Mouse (Mus musculus) lung, embryonic 14.5 days (tissue): ENCODE data around the gene Siglec1. TPM values are rescaled to one million over a fixed set of nuclear protein-coding genes. Genes with fewer than 3 reads are reported as not detected.
"Not testable (repeated sequence)": the region's sequence is repeated elsewhere in the genome, so short reads cannot be mapped to it uniquely, and the experiment has no call there.

ENCODE experiments used
- ATAC-seq: fragments of 200-750 bp; cut with Nextera tagmentation; 2 replicates; pipeline ENCODE4 v1.8.0; 2017; ENCODE audit warnings: mild to moderate bottlenecking, moderate TSS enrichment, moderate library complexity; ENCODE audit not compliant: insufficient read depth
- DNase-seq: peaks from one replicate; pipeline ENCODE4 v3.0.0-alpha.2; 2015
- H3K27ac ChIP-seq: fragments of 300-500 bp; sonication (generic); 2 replicates; pipeline ENCODE4 v1.5.1; 2014; ENCODE audit warnings: low read depth, mild to moderate bottlenecking, moderate library complexity
- H3K27me3 ChIP-seq: fragments of 300-500 bp; sonication (generic); 2 replicates; pipeline ENCODE4 v1.6.1; 2014; ENCODE audit warnings: low read length, control low read depth; ENCODE audit not compliant: insufficient read depth
- H3K36me3 ChIP-seq: fragments of 300-500 bp; sonication (generic); 2 replicates; pipeline ENCODE4 v1.6.1; 2014; ENCODE audit warnings: control low read depth; ENCODE audit not compliant: insufficient read depth
- H3K4me1 ChIP-seq: fragments of 300-500 bp; sonication (generic); 2 replicates; pipeline ENCODE4 v1.6.1; 2014; ENCODE audit warnings: antibody characterized with exemption, control low read depth; ENCODE audit not compliant: insufficient read depth
- H3K4me2 ChIP-seq: fragments of 300-500 bp; sonication (generic); 2 replicates; pipeline ENCODE4 v1.6.1; 2014; ENCODE audit warnings: mild to moderate bottlenecking
- H3K4me3 ChIP-seq: fragments of 300-500 bp; sonication (generic); 2 replicates; pipeline ENCODE4 v1.5.1; 2014; ENCODE audit warnings: low read depth, low read length
- H3K9ac ChIP-seq: fragments of 300-500 bp; sonication (generic); 2 replicates; pipeline ENCODE4 v1.6.1; 2014
- H3K9me3 ChIP-seq: fragments of 300-500 bp; sonication (generic); 2 replicates; pipeline ENCODE4 v1.6.1; 2016; ENCODE audit warnings: low read depth, low read length, control low read depth
- CTCF ChIP-seq: IDR thresholded peaks from 2 replicates; pipeline ENCODE4 v1.5.1; 2016; ENCODE audit warnings: antibody characterized with exemption, low read depth
- WGBS: fragments of 180-500 bp; shearing (Covaris S2); extraction: QIAGEN DNeasy Blood & Tissue Kit; methylation state at CpG from one replicate; pipeline ENCODE4 v1.1.7; 2014; 5-methylcytosine and 5-hydroxymethylcytosine counted together
- polyA plus RNA-seq: library from polyadenylated mRNA; unstranded; fragments of >200 nt; fragmentation: Nextera tagmentation; extraction: Ambion mirVana; gene quantifications from 2 replicates; pipeline ENCODE4 v1.2.1, GENCODE M21; 2014

Gene Siglec1
- polyA plus RNA-seq, 1 experiment from 2014 or later = 0.34 TPM

DNA sequence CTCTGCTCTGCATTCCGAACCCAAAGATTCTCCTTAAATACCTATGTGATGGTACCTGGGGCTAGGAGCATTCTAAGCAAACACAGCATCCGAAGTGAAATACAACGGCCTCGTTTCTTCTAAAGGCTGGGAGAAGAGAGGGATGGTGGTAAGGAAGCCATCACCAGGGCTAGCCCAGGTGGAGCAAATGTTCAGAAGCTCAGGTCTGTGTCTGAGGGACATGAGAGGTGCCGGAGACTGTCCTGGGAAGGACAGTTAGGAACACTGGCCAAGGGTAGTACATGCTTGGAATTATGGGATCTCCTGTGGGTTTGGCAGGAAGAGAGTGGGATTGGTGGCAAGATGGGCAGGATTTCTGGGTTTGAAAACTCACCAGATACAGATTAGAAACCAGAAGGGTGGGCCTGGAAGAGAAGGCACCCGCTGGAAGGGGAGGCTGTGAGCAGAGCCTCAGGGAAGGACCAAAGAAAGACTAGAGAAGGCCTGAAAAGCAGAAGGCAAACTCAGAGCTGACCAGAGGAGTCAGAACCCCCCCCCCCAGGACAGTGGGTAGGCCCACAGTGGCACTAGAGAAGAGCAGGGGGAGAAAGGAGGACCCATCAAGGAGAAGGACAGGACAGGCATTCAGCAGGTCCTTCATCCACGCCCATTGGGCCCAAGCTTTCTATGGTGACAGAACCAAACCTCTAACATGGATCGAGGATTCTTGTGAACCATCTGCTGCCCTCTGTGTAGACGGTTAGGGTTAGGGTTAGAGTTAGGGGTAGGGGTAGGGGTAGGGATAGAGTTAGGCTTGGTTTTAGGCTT lies 38.8 kb upstream of the Siglec1 start:
- Histone ChIP-seq H3K9me3 (no peaks in the 10 kb centered on the region), H3K27me3 (no peaks in the 10 kb centered on the region), H3K36me3 (no peaks in the 10 kb centered on the region), H3K4me3 (no peak overlapping the region), H3K27ac (no peak overlapping the region), H3K9ac (no peak overlapping the region), H3K4me1 (peaks cover 11% of the 10 kb centered on the region), H3K4me2 (no peak overlapping the region)
- WGBS = 89% methylated on average over 9 of the region's 9 CpGs
- TF ChIP-seq CTCF = no peak
- DNase-seq = no peak
- no peak for ATAC-seq

DNA sequence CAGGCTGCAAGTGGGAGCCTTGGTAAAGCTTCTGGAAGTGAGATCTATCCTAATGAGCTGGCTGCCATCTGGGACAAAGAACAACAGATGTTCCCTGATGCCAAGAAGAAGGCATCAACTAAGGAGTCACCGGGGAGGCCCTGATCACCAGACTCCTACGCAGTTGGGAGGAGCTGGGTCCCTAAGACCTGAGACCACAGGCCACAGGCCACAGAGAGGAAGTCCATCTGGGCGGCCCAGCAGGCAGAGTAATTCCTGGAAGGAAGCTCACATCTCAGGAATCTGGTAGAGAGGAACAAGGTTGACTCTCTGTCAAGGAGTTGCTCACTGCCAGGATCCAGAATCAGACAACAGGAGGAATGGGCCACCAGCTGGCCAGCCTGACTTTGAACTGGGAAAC lies 37.6 kb upstream of the Siglec1 start:
- TF ChIP-seq CTCF = no peak

DNA sequence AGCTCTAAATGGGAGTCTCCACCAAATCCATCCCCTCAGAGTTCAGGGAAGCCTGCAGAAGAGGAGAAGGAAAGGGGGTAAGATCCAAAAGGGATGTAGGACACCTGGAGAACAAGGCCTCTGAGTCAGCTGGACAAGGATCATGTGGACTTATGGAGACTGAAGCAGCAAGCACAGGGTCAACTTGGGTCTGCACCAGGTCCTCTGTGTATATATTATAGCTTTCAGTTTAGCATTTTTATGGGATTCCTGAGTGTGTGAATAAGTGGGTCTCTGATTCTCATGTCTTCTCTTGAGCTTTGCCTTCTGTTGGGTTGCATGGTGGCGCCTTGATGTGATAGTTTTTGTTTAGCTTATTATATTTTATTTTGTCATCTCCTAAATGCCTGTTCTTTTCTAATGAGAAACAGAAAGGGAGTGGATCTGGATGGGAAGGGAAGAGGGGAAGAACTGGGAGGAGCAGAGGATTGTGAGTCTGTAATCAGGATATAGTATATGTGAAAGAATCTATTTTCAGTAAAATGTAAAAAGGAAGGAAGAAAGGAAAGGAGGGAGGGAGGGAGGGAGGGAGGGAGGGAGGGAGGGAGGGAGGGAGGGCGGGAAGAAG lies 32.5 kb upstream of the Siglec1 start:
- Histone ChIP-seq H3K9ac (no peak overlapping the region), H3K4me1 (no peaks in the 10 kb centered on the region), H3K27ac (no peak overlapping the region), H3K36me3 (no peaks in the 10 kb centered on the region), H3K9me3 (no peaks in the 10 kb centered on the region), H3K4me3 (no peak overlapping the region), H3K4me2 (no peak overlapping the region), H3K27me3 (no peaks in the 10 kb centered on the region)
- no peak for TF ChIP-seq CTCF
- DNase-seq (no peak), ATAC-seq (no peak)
- 62% methylated on average over 2 of the region's 2 CpGs for WGBS

More for the DNA sequence above, 37.6 kb upstream of the Siglec1 start:
- H3K4me3 ChIP-seq = no peak overlapping the region
- ATAC-seq = no peak
- peak overlapping the region; percentile 16; the same call in 1 of the 2 replicates for H3K27ac ChIP-seq
- 59% methylated on average over 3 of the region's 3 CpGs for WGBS
- no peaks in the 10 kb centered on the region for H3K36me3 ChIP-seq
- no peak overlapping the region for H3K9ac ChIP-seq
- no peak overlapping the region for H3K4me2 ChIP-seq
- no peaks in the 10 kb centered on the region for H3K27me3 ChIP-seq
- peaks cover 11% of the 10 kb centered on the region for H3K4me1 ChIP-seq
- peak; percentile 32 for DNase-seq
- no peaks in the 10 kb centered on the region for H3K9me3 ChIP-seq

DNA sequence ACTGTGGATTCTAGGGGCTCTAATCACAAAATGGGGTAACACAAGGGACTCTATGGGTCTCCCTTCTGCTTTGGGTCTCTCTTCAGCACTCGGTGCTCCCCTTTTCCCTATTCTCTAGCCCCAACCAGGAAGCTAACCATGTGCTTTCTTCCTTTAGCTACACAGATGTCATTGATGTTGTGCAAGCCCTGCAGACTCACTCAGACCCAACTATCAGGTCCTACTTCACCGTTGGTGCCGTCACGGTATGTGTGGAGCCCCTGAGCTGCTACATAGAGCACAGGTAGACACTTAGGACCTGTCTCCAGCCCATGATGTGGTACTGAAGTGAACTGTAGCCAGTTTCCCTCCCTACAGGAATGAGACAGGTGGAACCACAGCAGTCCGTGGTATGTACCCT lies 19.4 kb upstream of the Siglec1 start:
- Histone ChIP-seq H3K4me2 (no peak overlapping the region), H3K27ac (no peak overlapping the region), H3K9ac (no peak overlapping the region), H3K27me3 (no peaks in the 10 kb centered on the region), H3K9me3 (no peaks in the 10 kb centered on the region), H3K4me3 (no peak overlapping the region), H3K4me1 (no peaks in the 10 kb centered on the region), H3K36me3 (no peaks in the 10 kb centered on the region)
- ATAC-seq (no peak), DNase-seq (no peak)
- WGBS = 85% methylated on average over 5 of the region's 5 CpGs
- no peak for TF ChIP-seq CTCF

- not testable (repeated sequence) for H3K9me3 ChIP-seq, H3K4me1 ChIP-seq, H3K36me3 ChIP-seq, H3K27ac ChIP-seq, H3K4me2 ChIP-seq, H3K9ac ChIP-seq, H3K4me3 ChIP-seq, ATAC-seq, H3K27me3 ChIP-seq, DNase-seq
- 62% methylated on average over 4 of the region's 4 CpGs for WGBS
Observed at GRCm38 (mm10) chr2:131105061-131105460, 18.5 kb upstream of the Siglec1 start.

DNA sequence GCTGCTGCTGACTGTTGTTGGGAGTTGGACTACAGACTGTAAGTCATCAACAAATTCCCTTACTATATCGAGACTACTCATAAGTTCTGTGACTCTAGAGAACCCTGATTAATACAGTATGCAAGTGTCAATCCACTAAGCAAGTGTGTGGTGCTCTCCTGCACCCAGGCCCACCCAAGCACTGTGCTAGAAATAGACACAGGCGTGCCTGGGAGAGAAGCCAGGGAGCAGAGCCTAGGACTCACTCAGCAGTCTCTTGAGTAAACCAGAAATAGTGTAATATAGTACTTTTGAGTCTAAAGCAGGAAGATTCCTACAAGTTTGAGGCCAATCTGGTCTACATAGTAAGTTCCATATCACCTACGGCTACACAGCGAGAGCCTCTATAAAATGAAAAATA lies 17.5 kb upstream of the Siglec1 start:
- Histone ChIP-seq H3K27me3 (no peaks in the 10 kb centered on the region), H3K4me2 (no peak overlapping the region), H3K9ac (no peak overlapping the region), H3K36me3 (no peaks in the 10 kb centered on the region), H3K9me3 (no peaks in the 10 kb centered on the region), H3K4me3 (no peak overlapping the region), H3K4me1 (no peaks in the 10 kb centered on the region), H3K27ac (no peak overlapping the region)
- 77% methylated on average over 4 of the region's 4 CpGs for WGBS
- ATAC-seq (no peak), DNase-seq (no peak)
- no peak for TF ChIP-seq CTCF

GRCm38 (mm10) chr2:131101530-131101929 lies 15.0 kb upstream of the Siglec1 start:
- ATAC-seq (no peak), DNase-seq (no peak)
- no peaks in the 10 kb centered on the region for H3K9me3 ChIP-seq
- 55% methylated on average over 3 of the region's 3 CpGs for WGBS
- H3K27me3 ChIP-seq = no peaks in the 10 kb centered on the region
- no peak overlapping the region for H3K4me3 ChIP-seq
- no peak overlapping the region for H3K9ac ChIP-seq
- no peaks in the 10 kb centered on the region for H3K4me1 ChIP-seq
- no peak for TF ChIP-seq CTCF
- no peak overlapping the region for H3K27ac ChIP-seq
- no peak overlapping the region for H3K4me2 ChIP-seq
- no peaks in the 10 kb centered on the region for H3K36me3 ChIP-seq
